Mouse (Mus musculus): Measurements from ENCODE around the gene Isg20l2. TPM values are rescaled to one million over a fixed set of nuclear protein-coding genes. Genes with fewer than 3 reads are reported as not detected.

The Isg20l2 gene
- polyA plus RNA-seq, 1 experiment = 54.7 TPM

GRCm38 (mm10) chr3:87910573-87911141 lies 19.5 kb upstream of the Isg20l2 start:
- no peak for TF ChIP-seq POLR2A (IDR thresholded peaks at IDR 0.05; ENCODE audit: low read depth, low read length)
- TF ChIP-seq CTCF (IDR thresholded peaks at IDR 0.05; ENCODE audit: borderline replicate concordance, insufficient read depth, low read length) = no peak
- Histone ChIP-seq H3K27ac (ENCODE audit: insufficient read depth, low read length) (peak overlapping the region; percentile 93), H3K4me1 (ENCODE audit: control insufficient read depth, insufficient read depth, low read length) (peaks cover 10% of the 10 kb centered on the region), H3K4me3 (ENCODE audit: insufficient read depth, low read length) (peak overlapping the region; percentile 37)

- TF ChIP-seq POLR2A (IDR thresholded peaks at IDR 0.05; ENCODE audit: low read depth, low read length) (no peak), CTCF (IDR thresholded peaks at IDR 0.05; ENCODE audit: borderline replicate concordance, insufficient read depth, low read length) (no peak)
- no peak overlapping the region for H3K4me3 ChIP-seq (ENCODE audit: insufficient read depth, low read length)
- H3K27ac ChIP-seq (ENCODE audit: insufficient read depth, low read length) = peak overlapping the region; percentile 76; the same call in 1 of the 2 replicates
- H3K4me1 ChIP-seq (ENCODE audit: control insufficient read depth, insufficient read depth, low read length) = peaks cover 10% of the 10 kb centered on the region
Measured at GRCm38 (mm10) chr3:87913491-87913890, 16.6 kb upstream of the Isg20l2 start.

DNA sequence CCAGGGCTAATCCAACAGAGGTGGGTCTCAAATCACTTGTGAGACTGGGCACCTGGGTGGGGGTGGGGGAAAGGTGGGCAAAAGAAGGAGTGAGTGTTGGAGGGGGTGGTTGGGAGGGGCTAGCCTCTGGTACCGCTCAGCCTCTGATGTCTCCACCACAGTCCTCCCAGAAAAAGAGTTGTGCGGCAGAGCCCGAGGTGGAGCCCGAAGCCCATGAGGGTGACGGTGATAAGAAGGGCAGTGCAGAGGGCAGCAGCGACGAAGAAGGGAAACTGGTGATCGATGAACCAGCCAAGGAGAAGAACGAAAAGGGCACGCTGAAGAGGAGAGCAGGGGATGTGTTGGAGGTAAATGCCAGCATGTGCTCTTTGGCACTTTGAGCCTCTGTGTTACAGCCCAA lies 16.2 kb upstream of the Isg20l2 start:
- TF ChIP-seq POLR2A (IDR thresholded peaks at IDR 0.05; ENCODE audit: low read depth, low read length) = no peak
- no peak for TF ChIP-seq CTCF (IDR thresholded peaks at IDR 0.05; ENCODE audit: borderline replicate concordance, insufficient read depth, low read length)
- Histone ChIP-seq H3K4me1 (ENCODE audit: control insufficient read depth, insufficient read depth, low read length) (peaks cover 12% of the 10 kb centered on the region), H3K27ac (ENCODE audit: insufficient read depth, low read length) (no peak overlapping the region), H3K4me3 (ENCODE audit: insufficient read depth, low read length) (no peak overlapping the region)

DNA sequence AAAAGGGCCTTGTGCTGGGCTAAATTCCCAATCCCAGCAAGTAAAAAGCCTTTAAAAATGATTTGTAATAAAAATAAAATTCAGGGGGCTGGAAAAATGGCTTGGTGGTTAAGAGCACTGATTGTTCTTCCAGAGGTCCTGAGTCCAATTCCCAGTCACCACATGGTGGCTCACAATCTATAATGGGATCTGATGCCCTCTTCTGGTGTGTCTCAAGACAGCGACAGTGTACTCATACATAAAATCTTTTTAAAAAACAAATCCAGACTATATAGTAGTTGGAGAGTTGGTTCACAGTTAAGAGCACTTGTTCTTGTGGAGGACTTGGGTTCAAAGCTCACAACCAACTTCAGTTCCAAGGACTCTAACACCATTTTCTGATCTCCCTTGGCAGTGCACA lies 13.1 kb upstream of the Isg20l2 start:
- 0 out of 2 replicates have a peak, but pooled peaks cover 4% of the 10 kb centered on the region for H3K4me1 ChIP-seq (ENCODE audit: control insufficient read depth, insufficient read depth, low read length)
- no peak overlapping the region for H3K4me3 ChIP-seq (ENCODE audit: insufficient read depth, low read length)
- no peak overlapping the region for H3K27ac ChIP-seq (ENCODE audit: insufficient read depth, low read length)
- TF ChIP-seq CTCF (IDR thresholded peaks at IDR 0.05; ENCODE audit: borderline replicate concordance, insufficient read depth, low read length) (no peak), POLR2A (IDR thresholded peaks at IDR 0.05; ENCODE audit: low read depth, low read length) (no peak)

DNA sequence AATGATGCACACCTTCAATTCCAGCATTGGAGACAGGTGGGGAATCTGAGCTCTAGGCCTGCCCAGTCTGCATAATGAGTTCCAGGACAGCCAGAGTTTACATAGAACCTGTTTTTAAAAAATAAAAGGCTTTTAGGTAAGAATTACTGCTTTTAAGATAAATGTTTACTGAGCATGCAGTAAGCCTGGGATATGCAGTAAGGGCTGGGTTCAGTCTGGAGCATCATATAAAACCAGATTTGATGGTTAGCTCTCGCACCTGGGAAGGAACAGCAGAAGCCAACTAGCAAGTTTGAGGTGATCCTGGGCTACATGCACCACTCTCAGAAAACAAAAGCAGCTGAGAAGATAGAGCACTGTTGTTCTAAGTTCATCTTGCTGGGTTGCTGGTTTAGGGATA lies 11.6 kb upstream of the Isg20l2 start:
- no peak overlapping the region for H3K4me3 ChIP-seq (ENCODE audit: insufficient read depth, low read length)
- TF ChIP-seq POLR2A (IDR thresholded peaks at IDR 0.05; ENCODE audit: low read depth, low read length) (no peak), CTCF (IDR thresholded peaks at IDR 0.05; ENCODE audit: borderline replicate concordance, insufficient read depth, low read length) (no peak)
- H3K27ac ChIP-seq (ENCODE audit: insufficient read depth, low read length) = no peak overlapping the region
- 0 out of 2 replicates have a peak, but pooled peaks cover 2% of the 10 kb centered on the region for H3K4me1 ChIP-seq (ENCODE audit: control insufficient read depth, insufficient read depth, low read length)

GRCm38 (mm10) chr3:87919336-87920108 lies 10.6 kb upstream of the Isg20l2 start, which contains the start of gene Mrpl24:
Mrpl24 (plus strand) TSS chr3:87919506.
- H3K4me3 ChIP-seq (ENCODE audit: insufficient read depth, low read length) = peak within 1 kb of the TSS; percentile 76
- TF ChIP-seq POLR2A (IDR thresholded peaks at IDR 0.05; ENCODE audit: low read depth, low read length) = peak; percentile 62
- no peak for TF ChIP-seq CTCF (IDR thresholded peaks at IDR 0.05; ENCODE audit: borderline replicate concordance, insufficient read depth, low read length)
- H3K4me1 ChIP-seq (ENCODE audit: control insufficient read depth, insufficient read depth, low read length) = 0 out of 2 replicates have a peak, but pooled peaks cover 2% of the 10 kb centered on the region
- H3K27ac ChIP-seq (ENCODE audit: insufficient read depth, low read length) = peak within 1 kb of the TSS; percentile 81

GRCm38 (mm10) chr3:87920270-87920943 lies 9.7 kb upstream of the Isg20l2 start:
- Histone ChIP-seq H3K4me1 (ENCODE audit: control insufficient read depth, insufficient read depth, low read length) (0 out of 2 replicates have a peak, but pooled peaks cover 2% of the 10 kb centered on the region), H3K4me3 (ENCODE audit: insufficient read depth, low read length) (peak overlapping the region; percentile 76), H3K27ac (ENCODE audit: insufficient read depth, low read length) (peak overlapping the region; percentile 81; the same call in 1 of the 2 replicates)
- TF ChIP-seq POLR2A (IDR thresholded peaks at IDR 0.05; ENCODE audit: low read depth, low read length) (no peak), CTCF (IDR thresholded peaks at IDR 0.05; ENCODE audit: borderline replicate concordance, insufficient read depth, low read length) (no peak)

DNA sequence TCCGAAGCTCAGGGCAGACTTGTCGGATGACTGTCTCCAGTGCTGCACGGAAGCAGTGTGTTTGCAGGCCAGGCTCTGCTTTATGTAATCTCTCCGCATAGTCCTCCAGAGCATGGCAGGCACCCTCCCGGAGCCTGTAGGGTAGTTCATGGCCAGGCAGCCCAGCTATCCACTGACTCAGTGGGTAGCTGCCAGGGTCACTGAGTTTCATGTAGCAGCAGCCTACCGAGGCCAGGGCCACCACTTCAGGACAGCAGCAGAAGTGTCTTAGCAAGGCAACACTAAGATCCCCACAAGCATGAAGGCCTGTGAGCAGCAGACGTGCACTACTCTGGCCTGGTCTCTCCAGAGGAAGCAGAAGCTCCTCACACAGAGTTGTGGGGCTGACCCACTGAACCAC lies 5.1 kb upstream of the Isg20l2 start:
- H3K27ac ChIP-seq (ENCODE audit: insufficient read depth, low read length) = no peak overlapping the region
- TF ChIP-seq POLR2A (IDR thresholded peaks at IDR 0.05; ENCODE audit: low read depth, low read length) = no peak
- TF ChIP-seq CTCF (IDR thresholded peaks at IDR 0.05; ENCODE audit: borderline replicate concordance, insufficient read depth, low read length) = no peak
- peaks cover 2% of the 10 kb centered on the region; the same call in 1 of the 2 replicates for H3K4me1 ChIP-seq (ENCODE audit: control insufficient read depth, insufficient read depth, low read length)
- no peak overlapping the region for H3K4me3 ChIP-seq (ENCODE audit: insufficient read depth, low read length)

- no peak overlapping the region for H3K4me3 ChIP-seq (ENCODE audit: insufficient read depth, low read length)
- H3K27ac ChIP-seq (ENCODE audit: insufficient read depth, low read length) = no peak overlapping the region
- TF ChIP-seq POLR2A (IDR thresholded peaks at IDR 0.05; ENCODE audit: low read depth, low read length) = no peak
- TF ChIP-seq CTCF (IDR thresholded peaks at IDR 0.05; ENCODE audit: borderline replicate concordance, insufficient read depth, low read length) = no peak
- peaks cover 5% of the 10 kb centered on the region; the same call in 1 of the 2 replicates for H3K4me1 ChIP-seq (ENCODE audit: control insufficient read depth, insufficient read depth, low read length)
Measured at GRCm38 (mm10) chr3:87927452-87927851, 2.7 kb upstream of the Isg20l2 start.
